Mouse (Mus musculus): Measurements from ENCODE around the gene Rilpl1.
"Not testable (repeated sequence)": the region's sequence is repeated elsewhere in the genome, so short reads cannot be mapped to it uniquely, and the experiment has no call there.

The Rilpl1 gene

DNA sequence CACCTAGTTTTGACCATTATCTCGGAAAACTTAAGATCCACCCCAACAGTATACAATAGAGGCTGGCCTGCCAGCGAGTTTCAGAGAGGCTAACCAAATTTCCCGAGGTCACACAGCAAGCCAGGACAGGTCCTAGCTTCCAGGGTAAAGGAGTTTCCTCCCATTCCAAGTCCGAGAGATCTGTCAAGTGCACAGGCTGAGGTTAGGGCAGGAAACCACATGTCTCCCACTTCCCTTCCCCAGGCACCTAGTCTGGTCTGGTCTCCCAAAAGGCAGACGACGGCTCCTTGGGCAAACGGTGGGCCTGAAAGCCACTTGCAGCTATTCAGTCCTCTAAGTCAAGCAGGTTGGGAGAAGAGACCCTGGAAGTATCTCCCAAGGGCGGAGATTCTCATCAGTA is 1.5 kb downstream of the Rilpl1 start:
- no peak for DNase-seq (ENCODE audit: inconsistent ontology term)

DNA sequence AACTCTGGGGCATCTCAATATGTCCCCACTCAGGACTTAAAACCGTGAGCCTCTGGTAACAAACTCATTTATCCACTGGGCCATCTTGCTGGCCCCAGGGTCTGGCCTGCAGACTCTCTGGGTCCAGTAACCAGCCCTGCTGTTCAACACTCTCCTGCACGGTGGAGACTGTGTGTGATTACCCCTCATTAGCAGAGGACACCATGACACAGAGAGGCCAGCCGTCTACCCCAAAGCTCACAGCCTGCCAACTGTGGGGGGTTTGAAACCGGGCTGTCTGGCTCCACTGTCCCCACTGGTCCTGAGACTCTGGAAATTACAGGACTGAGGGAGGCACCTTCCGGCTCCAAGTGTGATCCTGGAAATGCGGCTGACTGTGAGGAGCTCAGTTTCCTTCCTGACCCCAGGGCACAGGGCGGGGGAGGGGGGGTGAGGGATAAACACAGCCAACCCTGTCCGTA is 2.0 kb downstream of the Rilpl1 start:
- no peak for DNase-seq (ENCODE audit: inconsistent ontology term)

DNA sequence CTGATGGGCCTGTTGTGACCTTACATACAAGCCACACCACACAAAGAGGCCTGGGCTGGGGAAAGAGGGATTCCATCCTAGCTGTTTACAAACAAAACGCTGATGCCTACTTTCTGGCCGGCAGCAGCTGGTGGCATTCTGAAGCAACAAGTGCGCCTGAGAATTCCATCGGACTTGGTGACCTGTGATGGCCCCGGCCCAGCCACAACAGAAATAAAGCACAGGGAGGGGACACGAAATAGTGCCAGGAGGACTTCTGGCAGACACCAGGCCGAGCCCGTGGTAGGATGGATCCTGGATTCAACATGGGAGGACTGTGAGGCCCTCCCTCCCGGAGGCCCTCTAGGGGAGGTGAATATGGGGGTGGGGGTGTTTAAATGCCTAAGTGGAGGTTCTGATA is 2.4 kb downstream of the Rilpl1 start:
- peak; percentile 87 for DNase-seq (ENCODE audit: inconsistent ontology term)

DNA sequence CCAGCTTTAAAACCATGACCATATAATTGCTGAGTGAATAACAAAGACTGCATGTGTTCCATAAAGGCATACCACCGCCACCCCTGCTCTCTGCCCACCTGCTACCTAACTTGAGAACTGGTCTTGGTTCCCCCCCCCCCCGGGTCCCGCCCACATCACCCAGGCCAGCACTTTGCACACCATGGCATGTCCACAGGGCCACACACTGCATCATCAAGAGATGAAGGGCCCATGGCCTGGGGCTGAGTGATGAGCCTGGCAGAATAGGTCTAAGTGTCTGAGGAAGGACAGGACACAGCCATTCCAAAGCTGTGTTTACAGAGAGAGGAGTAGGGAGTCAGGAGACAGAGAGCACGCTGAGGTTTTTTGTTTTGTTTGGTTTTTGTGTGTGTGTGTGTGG is 2.8 kb downstream of the Rilpl1 start:
- DNase-seq (ENCODE audit: inconsistent ontology term) = no peak

DNA sequence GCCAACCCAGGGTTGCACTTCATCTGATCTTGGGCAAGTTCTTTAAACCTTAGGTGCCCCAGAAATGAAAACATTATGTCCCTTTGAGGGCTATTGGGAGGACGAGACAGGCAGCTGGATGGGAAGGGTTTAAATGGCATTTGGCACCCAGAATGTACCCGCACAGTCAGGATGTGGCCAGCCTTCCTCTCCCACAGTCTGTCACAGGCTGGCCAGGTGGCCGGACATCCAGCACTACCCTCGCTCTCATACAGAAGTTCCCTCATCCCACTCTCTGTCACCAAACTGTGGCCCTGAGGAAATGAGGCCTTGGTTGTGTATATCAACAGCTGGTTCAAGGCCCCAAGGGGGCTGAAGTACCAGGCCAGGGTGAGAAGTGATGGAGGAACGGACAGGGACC is 6.2 kb downstream of the Rilpl1 start:
- DNase-seq (ENCODE audit: inconsistent ontology term) = no peak

DNA sequence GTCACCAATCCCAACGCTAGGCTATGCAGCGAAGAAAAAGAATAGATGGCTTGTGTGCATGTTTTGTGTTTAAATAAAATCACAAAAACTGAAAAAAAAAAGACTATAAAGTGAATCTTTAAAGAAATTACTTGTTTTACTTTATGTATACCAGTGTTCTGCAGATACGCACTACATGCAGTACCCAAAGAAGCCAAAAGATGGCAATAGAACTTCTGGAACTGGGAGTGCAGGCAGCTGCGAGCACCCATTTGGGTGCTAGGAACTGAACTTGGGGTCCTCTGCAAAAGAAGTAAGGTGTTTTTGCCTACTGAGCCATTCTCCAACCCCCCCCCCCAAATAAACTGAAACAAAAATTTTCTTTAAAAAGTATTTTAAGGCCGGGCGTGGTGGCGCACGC is 8.2 kb downstream of the Rilpl1 start:
- DNase-seq (ENCODE audit: inconsistent ontology term) = no peak

DNA sequence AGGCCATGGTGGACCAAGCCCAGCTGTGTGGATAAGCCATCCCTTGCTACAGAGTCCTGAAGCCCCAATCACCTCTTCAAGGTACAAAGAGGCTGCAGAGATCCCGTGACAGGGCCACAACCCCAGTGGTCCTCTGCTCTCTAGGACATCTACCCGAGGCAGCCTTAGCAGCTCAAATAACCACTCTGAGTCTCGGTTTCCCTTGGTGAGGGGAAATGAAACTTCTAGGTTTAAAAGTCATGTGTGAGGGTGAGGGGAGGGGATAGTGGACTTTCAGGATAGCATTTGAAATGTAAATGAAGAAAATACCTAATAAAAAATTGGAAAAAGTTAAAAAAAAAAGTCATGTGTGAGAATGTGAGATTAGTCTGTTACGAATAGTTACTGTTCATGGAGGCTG is 9.6 kb downstream of the Rilpl1 start:
- DNase-seq (ENCODE audit: inconsistent ontology term) = no peak

DNA sequence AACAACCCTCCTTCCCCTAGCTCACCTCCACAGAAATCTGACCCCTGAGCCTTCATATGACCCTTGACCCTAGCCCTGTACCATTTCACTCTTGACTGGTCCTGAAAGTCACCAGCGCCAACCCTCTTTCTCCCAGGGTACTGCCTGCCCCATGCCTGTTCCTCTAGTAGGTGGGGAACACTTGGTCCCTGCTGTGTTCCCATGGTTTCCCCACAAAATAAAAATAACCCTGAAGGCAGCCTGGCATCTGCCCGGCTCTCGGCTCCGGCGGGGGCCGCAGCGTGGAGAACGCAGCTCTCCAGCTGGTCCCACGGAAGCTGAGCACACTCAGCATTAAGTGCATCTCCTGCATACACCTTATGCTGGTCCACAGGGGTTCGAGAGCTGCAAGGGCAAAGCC is 12.5 kb downstream of the Rilpl1 start:
- no peak for DNase-seq (ENCODE audit: inconsistent ontology term)

DNA sequence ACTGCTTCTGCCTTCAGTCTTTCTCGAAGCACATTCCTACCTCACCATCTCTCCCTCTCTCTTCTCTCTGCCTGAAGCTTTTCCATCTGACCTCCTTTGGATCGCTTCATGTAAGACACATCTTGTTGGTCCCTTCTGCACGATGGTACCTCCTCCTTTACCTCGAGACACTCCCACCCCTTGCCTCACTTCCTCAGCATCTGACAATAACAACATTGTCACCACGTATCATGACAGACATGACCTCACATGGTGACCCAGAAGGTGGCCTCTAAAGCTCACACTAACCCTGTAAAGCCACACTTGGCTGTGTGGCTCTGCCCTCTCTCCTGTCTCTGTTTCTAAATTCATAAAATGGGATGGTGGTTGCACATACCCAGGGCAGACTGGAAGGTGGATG is 15.4 kb downstream of the Rilpl1 start:
- DNase-seq (ENCODE audit: inconsistent ontology term) = no peak

DNA sequence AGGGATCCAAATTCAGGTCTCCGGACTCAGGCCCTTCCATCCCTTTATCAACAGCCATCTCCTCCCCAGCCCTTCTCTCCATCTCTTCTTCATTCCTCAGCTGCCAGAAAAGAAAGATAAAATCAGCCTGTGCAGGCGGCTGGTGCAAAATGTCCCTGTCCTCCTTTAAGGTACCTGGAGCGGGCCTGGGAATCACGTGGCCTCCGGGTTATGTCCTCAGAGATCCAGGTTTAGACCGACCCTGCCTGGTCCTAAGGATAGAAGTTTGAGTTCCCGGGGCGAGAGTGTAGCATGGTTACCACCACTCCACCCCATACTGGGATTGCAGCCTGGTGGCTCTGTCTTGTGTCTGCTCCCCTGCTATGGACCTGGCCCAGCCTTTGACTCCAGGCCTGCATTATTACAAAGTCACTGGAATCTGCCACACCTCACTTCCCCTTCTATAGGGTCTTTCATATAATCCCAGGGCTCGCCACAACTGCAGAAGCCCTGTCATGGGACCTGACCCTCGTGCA is 20.6 kb downstream of the Rilpl1 start:
- no peak for DNase-seq (ENCODE audit: inconsistent ontology term)

DNA sequence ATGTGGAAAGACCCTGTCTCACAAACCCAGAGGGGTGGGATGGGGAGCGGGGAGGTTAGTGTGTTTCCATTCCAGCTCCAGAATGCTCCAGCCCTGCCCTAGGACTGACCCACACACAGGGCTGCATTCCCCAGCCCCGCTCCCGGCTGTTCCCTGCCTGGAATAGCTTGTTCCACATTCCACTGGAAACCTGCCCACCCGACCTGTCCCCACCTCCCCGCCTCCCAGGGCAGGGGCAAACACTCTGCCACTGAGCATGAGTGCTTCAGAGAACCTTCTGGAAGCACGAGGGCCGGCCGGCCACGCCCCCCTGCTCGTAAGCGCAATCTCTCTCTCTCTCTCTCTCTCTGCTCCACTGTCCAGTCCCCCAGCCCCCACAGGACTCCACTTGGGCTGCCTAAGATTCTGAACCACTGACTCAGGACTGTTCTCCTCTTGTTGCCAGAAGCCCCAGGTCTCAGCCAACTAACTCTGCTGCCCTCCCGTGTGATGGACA is 21.4 kb downstream of the Rilpl1 start:
- DNase-seq (ENCODE audit: inconsistent ontology term) = peak; percentile 98

DNA sequence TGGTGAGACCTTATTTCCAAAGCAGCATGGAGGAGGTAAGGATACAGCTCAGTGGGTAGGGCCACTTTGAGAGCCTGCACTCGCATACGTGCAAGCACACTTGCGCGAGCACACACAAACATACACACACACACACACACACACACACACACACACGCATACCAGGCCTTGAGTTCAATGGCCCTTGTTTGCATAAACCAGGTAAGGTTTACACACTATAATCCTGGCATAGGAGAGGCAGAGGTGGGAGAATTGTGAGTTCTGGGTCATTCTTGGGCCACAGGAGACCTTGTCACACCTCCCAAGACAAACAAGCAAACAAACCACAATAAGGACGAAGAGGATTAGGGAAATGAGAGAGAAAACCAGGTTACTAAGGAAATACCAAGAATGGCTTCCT is 22.0 kb downstream of the Rilpl1 start:
- no peak for DNase-seq (ENCODE audit: inconsistent ontology term)

DNA sequence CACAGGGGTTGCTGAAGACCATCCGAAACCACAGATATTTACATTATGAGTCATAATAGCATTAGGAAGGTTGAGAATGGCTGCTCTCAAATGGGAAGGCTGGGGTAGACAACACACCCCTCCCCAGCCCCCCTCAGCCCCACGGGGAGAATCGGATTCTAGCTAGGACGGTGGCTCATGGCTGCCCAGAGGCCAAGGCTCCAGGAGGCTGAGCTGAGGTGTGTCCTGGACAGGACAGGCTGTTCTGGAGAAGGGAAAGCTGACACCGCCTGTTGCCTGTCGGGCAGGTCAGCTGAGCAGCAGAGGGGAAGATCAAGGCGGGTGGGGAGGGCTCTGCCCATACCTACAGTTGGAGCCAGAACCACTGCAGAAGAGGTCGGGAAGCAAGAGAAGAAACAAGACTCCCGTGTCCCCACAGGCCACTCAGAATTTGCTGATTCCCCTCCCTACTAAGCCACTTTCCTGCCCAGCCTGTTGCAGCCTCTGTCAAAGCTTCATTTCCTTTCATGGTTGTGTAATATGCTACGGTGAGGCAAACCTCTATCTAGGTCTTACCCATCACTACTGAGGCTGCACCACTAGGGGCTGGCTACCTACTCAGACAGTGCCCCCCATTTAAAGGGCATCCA is 24.3 kb downstream of the Rilpl1 start:
- DNase-seq (ENCODE audit: inconsistent ontology term) = peak; percentile 85

DNA sequence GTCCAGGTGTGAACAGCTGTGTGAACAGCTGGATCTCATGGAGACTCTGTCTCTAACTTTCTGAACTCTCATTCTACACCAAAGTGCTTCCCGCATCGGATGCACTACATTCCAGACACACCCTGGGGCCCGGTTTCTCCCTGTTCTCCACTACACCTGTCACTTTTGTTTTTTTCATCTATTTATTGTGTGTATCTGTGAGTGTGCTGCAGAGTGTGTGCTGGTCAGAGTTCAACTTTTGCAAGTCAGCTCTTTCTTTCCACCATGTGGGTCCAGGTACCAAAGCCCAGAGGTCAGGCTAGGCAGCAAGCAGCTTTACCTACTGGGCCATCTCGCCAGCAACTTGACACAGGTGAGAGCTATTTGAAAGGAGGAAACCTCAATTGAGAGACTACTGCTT is 26.0 kb downstream of the Rilpl1 start:
- no peak for DNase-seq (ENCODE audit: inconsistent ontology term)

DNA sequence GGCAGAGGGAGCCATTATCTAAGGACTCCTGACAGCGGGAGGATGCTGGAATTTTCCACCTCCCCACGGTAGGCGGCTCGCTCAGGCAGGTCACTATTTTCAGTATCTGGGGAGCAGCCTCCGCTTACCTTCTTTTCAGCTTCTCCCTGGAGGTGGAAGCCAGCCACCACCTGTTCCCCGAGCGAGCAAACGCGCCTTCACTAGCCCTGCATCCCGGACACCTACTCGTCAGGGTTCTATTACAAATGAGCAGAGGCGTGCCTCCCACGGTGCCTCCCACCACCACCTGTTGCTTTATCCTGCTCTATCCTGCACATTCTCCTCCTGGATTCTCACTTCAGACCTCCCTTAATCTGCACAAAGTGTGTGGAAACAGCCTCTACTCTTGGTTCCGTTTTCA is 27.4 kb downstream of the Rilpl1 start:
- no peak for DNase-seq (ENCODE audit: inconsistent ontology term)

DNA sequence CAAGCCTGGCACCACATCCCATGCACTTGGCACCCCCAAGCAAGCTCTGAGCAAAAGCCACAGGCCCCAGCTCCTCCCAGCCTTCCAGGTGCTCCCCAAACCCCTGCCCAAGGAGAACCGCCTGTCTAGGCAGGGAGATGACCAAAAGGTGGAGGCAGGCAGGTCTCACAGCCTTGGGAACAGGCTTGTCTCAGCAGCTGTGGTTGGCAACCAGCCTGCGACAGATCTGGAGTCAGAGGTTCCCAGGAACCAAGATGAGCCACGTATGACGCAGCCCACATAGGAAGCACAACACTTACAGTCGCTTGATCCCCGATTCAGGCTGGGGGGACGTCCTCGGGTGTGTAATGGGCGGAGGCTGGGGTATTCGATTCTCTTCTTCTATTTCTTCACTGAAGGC is 29.6 kb downstream of the Rilpl1 start:
- DNase-seq (ENCODE audit: inconsistent ontology term) = no peak

DNA sequence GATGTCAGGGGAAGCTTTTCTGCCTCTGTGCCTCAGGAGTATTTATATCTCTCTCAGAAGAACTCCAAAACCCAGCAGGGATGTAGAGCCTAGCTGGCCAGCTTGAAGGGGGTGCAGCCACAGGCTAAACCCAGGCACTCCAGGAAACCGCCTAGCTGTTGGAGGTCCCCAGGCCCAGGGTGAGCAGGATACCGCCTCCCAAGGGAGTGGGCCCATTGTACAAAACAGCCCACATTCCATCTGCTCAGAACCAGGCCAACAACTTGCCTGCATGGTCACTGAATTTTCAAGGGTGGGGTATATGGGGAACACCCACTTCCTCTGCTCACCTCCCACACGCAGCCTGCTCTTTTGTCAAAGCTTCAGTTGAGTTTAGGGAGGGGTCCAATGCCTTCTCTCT is 30.6 kb downstream of the Rilpl1 start:
- no peak for DNase-seq (ENCODE audit: inconsistent ontology term)

DNA sequence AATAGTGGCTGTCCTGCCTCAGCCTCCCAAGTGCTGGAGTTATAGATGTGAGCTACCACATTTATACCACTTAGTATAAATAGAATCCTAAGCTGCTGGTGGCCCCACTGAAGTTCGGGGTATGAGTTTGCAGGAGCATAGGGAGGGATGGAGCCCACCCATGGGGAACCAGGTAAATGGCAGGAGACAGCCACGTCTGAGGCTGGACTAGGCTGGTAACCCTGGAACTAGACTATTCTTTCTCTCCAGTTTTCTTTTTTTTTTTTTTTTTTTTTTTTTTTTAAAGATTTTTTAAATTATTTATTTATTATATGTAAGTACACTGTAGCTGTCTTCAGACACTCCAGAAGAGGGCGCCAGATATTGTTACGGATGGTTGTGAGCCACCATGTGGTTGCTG is 31.2 kb downstream of the Rilpl1 start:
- DNase-seq (ENCODE audit: inconsistent ontology term) = not testable (repeated sequence)

DNA sequence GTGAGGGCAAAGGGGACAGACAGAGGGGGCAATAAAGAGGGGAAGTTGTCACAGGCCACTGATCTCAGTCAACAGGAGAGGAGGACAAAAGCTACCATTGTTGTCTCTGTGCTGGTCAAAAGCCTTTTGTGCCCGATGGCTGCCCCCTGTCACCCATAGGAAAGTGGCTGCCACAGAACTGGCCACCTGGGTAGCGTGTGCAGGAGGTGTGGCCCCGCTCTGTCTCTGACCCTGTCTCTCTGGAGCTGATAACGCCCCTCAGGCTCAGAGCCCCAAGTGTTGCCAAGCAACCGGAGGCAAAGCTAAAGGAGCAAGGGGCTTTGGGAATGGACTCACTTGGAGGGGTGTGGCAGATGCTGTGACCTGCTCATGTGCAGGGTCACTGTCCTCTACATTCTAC is 32.2 kb downstream of the Rilpl1 start:
- DNase-seq (ENCODE audit: inconsistent ontology term) = no peak

DNA sequence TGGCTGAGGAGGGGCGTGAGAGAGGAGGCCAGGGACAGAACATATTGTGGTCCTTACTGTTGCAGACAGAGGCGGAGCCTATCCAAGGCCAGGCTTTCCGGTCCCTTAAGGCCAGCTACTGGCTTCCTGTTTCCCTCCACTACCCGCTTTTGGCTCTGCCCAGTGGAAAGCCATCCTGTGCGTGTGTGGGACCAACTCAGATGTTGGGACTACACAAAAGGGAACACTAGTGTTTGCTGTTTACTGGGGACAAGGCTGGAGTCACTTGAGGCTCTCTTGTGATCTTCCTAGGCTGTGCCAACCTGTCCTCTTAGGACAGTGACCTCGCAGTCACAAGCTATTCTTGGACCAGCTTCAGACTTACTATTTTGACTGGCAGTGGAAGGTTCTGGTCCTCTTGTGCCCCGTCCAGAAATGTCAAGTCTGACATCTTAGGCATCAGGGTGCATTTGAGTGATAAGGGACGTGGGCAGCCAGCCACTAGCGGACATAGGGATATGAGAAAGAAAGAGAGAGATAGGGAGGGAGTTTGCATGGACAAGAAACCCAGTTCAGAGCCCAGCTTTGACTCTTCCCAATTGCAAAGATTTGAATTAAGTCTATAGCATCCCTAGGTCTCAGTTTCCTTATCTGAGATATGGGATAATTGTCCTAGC is 32.8 kb downstream of the Rilpl1 start:
- DNase-seq (ENCODE audit: inconsistent ontology term) = no peak

DNA sequence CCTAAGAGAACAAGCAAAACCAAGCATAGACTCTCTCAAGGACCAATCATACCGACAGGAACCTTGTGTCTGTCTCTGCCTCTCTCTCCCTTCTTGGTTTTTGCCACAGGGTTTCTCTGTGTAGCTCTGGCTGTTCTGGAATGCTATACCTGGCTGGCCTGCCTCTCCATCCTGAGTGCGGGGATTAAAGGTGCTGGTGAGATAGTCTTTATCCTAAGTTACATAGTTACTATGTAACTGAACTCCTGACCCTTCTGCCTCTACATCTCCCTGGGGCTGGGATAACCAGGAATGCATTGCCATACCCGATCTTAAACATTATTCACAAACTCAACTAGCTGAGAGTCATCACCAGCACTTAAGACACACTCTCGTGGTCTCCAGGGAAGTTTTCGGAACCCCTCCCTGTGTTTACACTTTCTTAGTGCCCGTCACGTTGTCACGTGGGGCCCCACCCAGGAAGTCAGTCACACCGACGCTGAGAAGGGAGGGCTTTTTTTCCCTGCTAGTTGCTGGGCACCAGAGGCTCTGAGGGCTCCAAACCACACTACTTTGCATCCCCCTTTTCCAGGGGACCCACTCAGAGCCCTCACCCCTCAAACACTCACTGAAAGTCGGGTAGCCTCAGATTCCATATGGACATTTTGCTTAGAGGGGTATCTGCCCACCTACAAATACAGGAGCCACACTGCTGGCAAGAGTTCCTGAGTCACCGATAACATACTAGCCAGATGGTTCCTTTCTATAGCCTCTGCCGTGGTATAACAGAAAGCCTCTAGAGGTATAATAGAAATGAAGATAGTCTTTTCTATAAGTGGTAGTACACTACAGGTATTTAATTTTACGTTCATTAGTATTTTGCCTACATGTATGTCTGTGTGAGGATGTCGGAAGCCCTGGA is 34.3 kb downstream of the Rilpl1 start:
- DNase-seq (ENCODE audit: inconsistent ontology term) = no peak

DNA sequence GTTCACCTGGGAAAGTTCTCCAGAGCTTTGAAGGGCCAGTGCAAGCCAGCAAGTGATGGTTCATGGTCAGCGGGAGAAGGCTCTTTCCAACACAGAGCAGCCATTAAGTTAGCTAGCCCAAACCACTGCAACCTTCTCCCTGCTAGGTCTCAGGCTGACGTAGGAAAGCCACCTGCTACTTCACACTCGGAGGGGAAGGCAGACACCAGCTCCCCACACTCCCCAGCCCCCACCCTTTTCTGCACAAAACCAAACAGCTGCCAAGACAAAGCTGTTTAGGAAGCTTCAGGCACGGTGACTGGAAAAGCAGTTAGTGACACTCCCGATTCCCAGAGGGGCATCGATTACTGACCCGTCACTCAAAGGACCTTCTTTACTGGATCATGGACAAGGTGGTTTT is 35.6 kb downstream of the Rilpl1 start:
- no peak for DNase-seq (ENCODE audit: inconsistent ontology term)

Data from Muller cell, postnatal 12 days (primary cell).